Mouse (Mus musculus): Measurements from ENCODE around the gene Arhgap20. TPM values are rescaled to one million over a fixed set of nuclear protein-coding genes. Genes with fewer than 3 reads are reported as not detected.

Arhgap20 gene
- polyA plus RNA-seq (2014; fragmentation: Illumina TruSeq; extraction: RNeasy Lipid Tissue Mini Kit (QIAGEN cat#74804); ENCODE audit: low read depth, low replicate concordance) = 24.8 TPM

DNA sequence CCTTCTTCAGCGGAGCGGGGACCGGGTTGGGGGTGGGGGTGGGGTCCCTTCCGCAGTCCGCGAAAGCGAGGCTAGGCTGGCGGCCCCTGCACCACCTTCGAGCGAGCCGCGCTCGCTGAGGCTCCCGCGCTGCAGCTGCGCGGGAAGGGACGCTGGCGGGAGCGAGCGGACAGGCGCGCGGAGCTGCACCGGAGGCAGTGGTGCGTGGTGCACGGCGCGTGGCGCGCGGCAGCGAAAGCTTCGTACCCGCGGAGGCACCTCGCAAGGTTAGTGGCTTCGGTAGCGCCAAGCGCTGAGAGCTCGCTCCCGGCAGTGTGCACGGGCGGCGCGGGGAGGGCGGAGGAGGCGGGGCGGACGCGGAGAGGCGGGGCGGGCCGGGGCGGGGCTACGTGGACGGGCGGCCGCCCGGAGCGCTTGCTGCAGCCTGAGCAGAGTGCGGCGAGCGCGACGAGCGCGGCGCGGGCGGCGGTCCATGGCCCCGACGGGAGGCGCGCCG lies at the start of gene Arhgap20:
Gene Arhgap20, plus strand, starts transcription at position 417 of the 496 bp plus-strand sequence.

Other genes starting within 250 kb of the Arhgap20 start
- 27.4 TPM for gene Fdx1, start 198.2 kb downstream of the Arhgap20 start, polyA plus RNA-seq (2014; fragmentation: Illumina TruSeq; extraction: RNeasy Lipid Tissue Mini Kit (QIAGEN cat#74804); ENCODE audit: low read depth, low replicate concordance)